Comparison of ENCODE assay signal across 8 mouse cellular contexts in the genomic region with DNA sequence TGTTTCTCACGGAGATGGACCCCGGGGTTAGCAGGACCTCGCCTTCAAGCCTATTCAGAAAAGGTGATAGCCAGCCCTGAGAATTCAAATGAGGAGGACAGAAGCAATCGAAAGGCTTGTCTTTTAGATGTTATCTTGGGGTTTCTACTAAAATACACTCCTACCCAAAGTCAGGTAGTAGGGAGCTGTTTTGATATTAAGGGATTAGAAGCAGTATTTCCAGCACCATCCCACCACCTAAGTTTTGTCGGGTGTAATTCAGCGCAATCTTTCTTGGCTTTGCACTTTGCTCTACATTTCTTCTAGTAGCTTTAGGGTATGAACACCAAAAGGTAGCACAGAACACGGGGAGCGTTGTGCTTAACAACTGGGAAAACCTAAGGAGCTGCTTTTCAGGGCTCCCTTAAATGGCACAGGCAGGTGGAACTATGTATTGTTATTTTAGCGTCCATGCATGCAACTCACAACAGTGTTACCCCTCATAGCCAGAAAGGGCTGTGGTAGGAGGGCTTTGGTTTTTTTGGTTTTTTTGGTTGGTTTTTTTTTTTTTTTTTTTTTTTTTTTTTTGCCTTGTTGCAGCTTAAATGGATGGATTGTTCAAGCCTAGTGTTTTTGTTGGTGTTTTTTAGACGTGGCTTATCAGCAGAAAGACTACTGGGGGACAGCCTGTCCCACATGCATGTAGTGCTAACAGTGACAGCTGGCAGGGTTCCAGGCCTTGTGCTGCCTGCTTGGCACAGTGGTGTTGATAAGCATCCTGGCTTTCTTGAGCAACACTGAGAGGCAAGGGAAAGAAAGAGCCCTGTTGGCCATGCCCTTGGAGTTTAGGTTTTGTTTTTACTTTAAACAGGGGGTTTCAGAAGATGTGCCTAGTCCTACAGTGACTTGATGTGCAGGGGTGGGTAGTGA. TPM values are rescaled to one million over a fixed set of nuclear protein-coding genes. Genes with fewer than 3 reads are reported as not detected.
A peak's percentile ranks its signal among the peaks of the same experiment; 100 is the strongest.
DNase-seq lines count a peak whose midpoint lies in the region; ATAC-seq and TF ChIP-seq lines count a peak whose summit lies in the region.

No protein-coding gene starts in this region.

- no peak for TF ChIP-seq POLR2A in kidney, adult 2 months (IDR thresholded peaks at IDR 0.05; ENCODE audit: low read depth, low read length)

- peak overlapping the region; percentile 99 for H3K27ac ChIP-seq in left cerebral cortex, adult 2 months
- peak overlapping the region; percentile 11 for H3K27ac ChIP-seq in kidney, adult 2 months (ENCODE audit: insufficient read depth, low read depth, low read length)

- no peaks in the 10 kb centered on the region for H3K27me3 ChIP-seq in kidney, adult 2 months (replicated peaks; ENCODE audit: control insufficient read depth, insufficient read depth, low read length)

- H3K4me3 ChIP-seq in left cerebral cortex, adult 2 months, result peak overlapping the region; percentile 88
- H3K4me3 ChIP-seq in kidney, adult 2 months (ENCODE audit: insufficient read depth, low read depth, low read length), result peak overlapping the region; percentile 53

- H3K4me1 ChIP-seq in kidney, adult 2 months (ENCODE audit: control insufficient read depth, insufficient read depth, low read length), result peaks cover 9% of the 10 kb centered on the region; the same call in 1 of the 2 replicates

- ATAC-seq in erythroid progenitor cell, adult 5-6 weeks (replicated peaks; ENCODE audit: low FRiP score, poor library complexity, severe bottlenecking), result peak; percentile 46

- WGBS in kidney, adult 2 months, result 7% methylated on average over 10 of the region's 10 CpGs

- DNase-seq in left cerebral cortex, adult 2 months (ENCODE audit: extremely low spot score in 1 of 2, low spot score in 2 of 2), result no peak
- DNase-seq in left cerebral cortex, adult 11 months (ENCODE audit: low spot score), result no peak
- DNase-seq in adrenal gland, adult 8-10 months, result peak; percentile 46
- peak; percentile 56 for DNase-seq in kidney, adult 2 months
- DNase-seq in lung, postnatal 10 days, result peak; percentile 42
- peak; percentile 42 to 55 for DNase-seq in spleen, postnatal 36 days (ENCODE audit: low spot score in 2 of 2)
- no peak for DNase-seq in left cerebral cortex, postnatal 36 days (ENCODE audit: low spot score in 2 of 2)

- TF ChIP-seq CTCF in left cerebral cortex, adult 2 months (IDR thresholded peaks at IDR 0.05), result no peak
- TF ChIP-seq CTCF in kidney, adult 2 months (conservative IDR thresholded peaks at IDR 0.05; ENCODE audit: insufficient read depth, insufficient read length, low read depth, low read length), result no peak

- no peaks in the 10 kb centered on the region for H3K36me3 ChIP-seq in kidney, adult 2 months (ENCODE audit: control insufficient read depth, insufficient read depth, low read length)

- intact Hi-C loops in left cerebral cortex, adult 2 months (cut with DNase I), result no loop called here
- intact Hi-C loops in left cerebral cortex, postnatal 36 days (cut with DNase I), result no loop called here

RNA-seq across cellular contexts. Expression of a gene that starts 1.1 kb away (rescaled TPM):
- total RNA-seq in left cerebral cortex, adult 2 months (2021), result 10 to 100 TPM; 39.0 to 40.1 TPM
- total RNA-seq in adrenal gland, adult 8-10 months (2022), result 10 to 100 TPM; 17.3 to 27.2 (median 24.3) TPM
- total RNA-seq in erythroid progenitor cell, adult 5-6 weeks (2015; ENCODE audit: low replicate concordance), result 5.9 and 19.5 TPM in 2 replicates
- total RNA-seq in erythroid progenitor cell, adult 5-6 weeks (2017; ENCODE audit: low replicate concordance), result 3.3 and 8.6 TPM in 2 replicates
- 38.9 and 46.2 TPM in 2 replicates for polyA plus RNA-seq in kidney, adult 2 months (2012; rRNA removed)
- total RNA-seq in left cerebral cortex, postnatal 36 days (2021), result 10 to 100 TPM; 38.3 to 40.0 TPM

RNA-seq across cellular contexts. Expression of a gene that starts 15.4 kb away (rescaled TPM):
- 1 to 10 TPM in 1 of 2 experiments, under 1 TPM in 1; 0.16 to 1.1 TPM for total RNA-seq in left cerebral cortex, adult 2 months (2021)
- total RNA-seq in adrenal gland, adult 8-10 months (2022), result 1 to 10 TPM in 1 of 4 experiments, under 1 TPM in 3; 0.58 to 1.8 (median 0.87) TPM
- 2.5 and 6.3 TPM in 2 replicates for total RNA-seq in erythroid progenitor cell, adult 5-6 weeks (2015; ENCODE audit: low replicate concordance)
- 1.8 TPM in 1 of 2 replicates, not detected in the other for total RNA-seq in erythroid progenitor cell, adult 5-6 weeks (2017; ENCODE audit: low replicate concordance)
- polyA plus RNA-seq in kidney, adult 2 months (2012; rRNA removed), result 1.3 and 1.9 TPM in 2 replicates
- under 1 TPM in 1 of 2 experiments, not detected in 1; 0.77 TPM for total RNA-seq in left cerebral cortex, postnatal 36 days (2021)

RNA-seq across cellular contexts. Expression of a gene that starts 24.7 kb away (rescaled TPM):
- total RNA-seq in left cerebral cortex, adult 2 months (2021), result 10 to 100 TPM; 30.2 to 37.4 TPM
- 10 to 100 TPM; 64.1 to 84.4 (median 76.6) TPM for total RNA-seq in adrenal gland, adult 8-10 months (2022)
- 6.5 and 20.1 TPM in 2 replicates for total RNA-seq in erythroid progenitor cell, adult 5-6 weeks (2015; ENCODE audit: low replicate concordance)
- 9.6 and 15.3 TPM in 2 replicates for total RNA-seq in erythroid progenitor cell, adult 5-6 weeks (2017; ENCODE audit: low replicate concordance)
- polyA plus RNA-seq in kidney, adult 2 months (2012; rRNA removed), result 161 and 199 TPM in 2 replicates
- 10 to 100 TPM; 33.4 to 36.4 TPM for total RNA-seq in left cerebral cortex, postnatal 36 days (2021)

RNA-seq across cellular contexts. Expression of a gene that starts 28.5 kb away (rescaled TPM):
- 10 to 100 TPM; 15.8 to 16.2 TPM for total RNA-seq in left cerebral cortex, adult 2 months (2021)
- 10 to 100 TPM; 16.2 to 17.9 (median 16.3) TPM for total RNA-seq in adrenal gland, adult 8-10 months (2022)
- 6.1 and 8.0 TPM in 2 replicates for total RNA-seq in erythroid progenitor cell, adult 5-6 weeks (2015; ENCODE audit: low replicate concordance)
- 0.26 and 8.5 TPM in 2 replicates for total RNA-seq in erythroid progenitor cell, adult 5-6 weeks (2017; ENCODE audit: low replicate concordance)
- 36.6 and 42.6 TPM in 2 replicates for polyA plus RNA-seq in kidney, adult 2 months (2012; rRNA removed)
- 10 to 100 TPM; 15.3 to 15.7 TPM for total RNA-seq in left cerebral cortex, postnatal 36 days (2021)

RNA-seq across cellular contexts. Expression of a gene that starts 32.6 kb away (rescaled TPM):
- under 1 TPM; 0.29 to 0.37 TPM for total RNA-seq in left cerebral cortex, adult 2 months (2021)
- 1 to 10 TPM; 1.0 to 1.9 (median 1.3) TPM for total RNA-seq in adrenal gland, adult 8-10 months (2022)
- 0.72 TPM in 1 of 2 replicates, not detected in the other for total RNA-seq in erythroid progenitor cell, adult 5-6 weeks (2015; ENCODE audit: low replicate concordance)
- 0.76 TPM in 1 of 2 replicates, not detected in the other for total RNA-seq in erythroid progenitor cell, adult 5-6 weeks (2017; ENCODE audit: low replicate concordance)
- polyA plus RNA-seq in kidney, adult 2 months (2012; rRNA removed), result 0.65 and 0.75 TPM in 2 replicates
- total RNA-seq in left cerebral cortex, postnatal 36 days (2021), result under 1 TPM; 0.32 to 0.45 TPM

Comparison
In these comparisons a context has a peak if more than half of its experiments do, and no peak if none do; other contexts are left out.
1. DNase-seq: peak in adrenal gland, adult 8-10 months (single experiment), kidney, adult 2 months (single experiment), lung, postnatal 10 days (single experiment) and spleen, postnatal 36 days (2 of 2); none in left cerebral cortex, adult 2 months (0 of 2), left cerebral cortex, adult 11 months (single experiment) and left cerebral cortex, postnatal 36 days (0 of 2).